ENCODE assay signal across 20 mouse cellular contexts in the genomic region with DNA sequence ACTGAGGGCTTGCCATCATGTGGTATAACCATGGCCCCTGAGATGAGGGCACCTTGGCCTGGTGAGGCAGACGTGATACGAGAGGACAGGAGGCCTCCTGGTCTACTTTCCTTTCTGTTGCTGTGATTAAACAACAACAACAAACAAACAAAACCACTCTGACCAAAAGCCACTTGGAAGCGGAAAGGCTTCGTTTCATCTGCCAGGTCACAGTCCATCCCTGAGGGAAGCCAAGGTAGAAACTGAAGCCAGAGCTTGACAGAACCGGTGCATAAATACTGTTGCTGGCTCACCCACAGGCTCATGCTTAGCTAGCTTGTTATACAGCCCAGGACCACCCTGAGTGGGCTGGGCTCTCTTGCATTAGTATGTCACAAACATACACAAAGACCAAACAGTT. TPM values are rescaled to one million over a fixed set of nuclear protein-coding genes. Genes with fewer than 3 reads are reported as not detected.
"Had no signal": no experiment of that assay in that cellular context is flagged by ENCODE, and none has a peak within 500 bp of the region (broad histone marks: within the 10 kb centered on the region; RNA-seq: fewer than 3 reads in every experiment).

No protein-coding gene starts in this region.

- H3K9me3 ChIP-seq: intestine, embryonic 15.5 days; liver, embryonic 13.5 days; midbrain, embryonic 12.5 days; midbrain, embryonic 15.5 days; neural tube, embryonic 12.5 days; neural tube, embryonic 15.5 days had no signal

- H3K27ac ChIP-seq: intestine, embryonic 15.5 days; kidney, postnatal 0 days; left cerebral cortex, adult 2 months; liver, embryonic 13.5 days; macrophage; midbrain, embryonic 12.5 days; midbrain, embryonic 15.5 days; neural tube, embryonic 12.5 days; neural tube, embryonic 15.5 days; stomach, postnatal 0 days had no signal

- H3K4me1 ChIP-seq: intestine, embryonic 15.5 days had no signal

- H3K4me3 ChIP-seq: intestine, embryonic 15.5 days; left cerebral cortex, adult 2 months; liver, embryonic 13.5 days; midbrain, embryonic 12.5 days; midbrain, embryonic 15.5 days; neural tube, embryonic 12.5 days; neural tube, embryonic 15.5 days had no signal

- DNase-seq: layer of hippocampus, postnatal 36 days; liver, embryonic 13.5 days; lung, embryonic 14.5 days; right cerebral cortex, adult 18-20 months; right cerebral cortex, postnatal 14 days; right cerebral cortex, postnatal 4 days; thymus, adult 2 months; thymus, postnatal 14 days; thymus, postnatal 4 days had no signal

- H3K36me3 ChIP-seq: intestine, embryonic 15.5 days; liver, embryonic 13.5 days; midbrain, embryonic 12.5 days; midbrain, embryonic 15.5 days; neural tube, embryonic 12.5 days; neural tube, embryonic 15.5 days had no signal

- ATAC-seq: intestine, embryonic 15.5 days; lung, postnatal 0 days; midbrain, embryonic 15.5 days had no signal

- H3K4me2 ChIP-seq: intestine, embryonic 15.5 days; liver, embryonic 13.5 days; lung, embryonic 14.5 days; midbrain, embryonic 12.5 days; midbrain, embryonic 15.5 days; neural tube, embryonic 12.5 days; neural tube, embryonic 15.5 days had no signal

- H3K9ac ChIP-seq: intestine, embryonic 15.5 days; liver, embryonic 13.5 days; lung, embryonic 14.5 days; midbrain, embryonic 12.5 days; midbrain, embryonic 15.5 days; neural tube, embryonic 12.5 days; neural tube, embryonic 15.5 days had no signal

- H3K27me3 ChIP-seq: intestine, embryonic 15.5 days; liver, embryonic 13.5 days; midbrain, embryonic 12.5 days; midbrain, embryonic 15.5 days; neural tube, embryonic 12.5 days; neural tube, embryonic 15.5 days had no signal

RNA-seq across cellular contexts. Expression of a gene that starts 55.2 kb away (rescaled TPM):
- total RNA-seq: megakaryocyte, adult 5-6 weeks had no signal
- polyA plus RNA-seq: macrophage had no signal
